Mouse (Mus musculus) hindbrain, embryonic 14.5 days (tissue): ENCODE data around the gene Slc29a3. TPM values are rescaled to one million over a fixed set of nuclear protein-coding genes. Genes with fewer than 3 reads are reported as not detected.

Experiments used
- ATAC-seq: fragments of 200-750 bp; cut with Nextera tagmentation; 2 replicates; pipeline ENCODE4 v1.8.0; 2017; ENCODE audit warnings: moderate number of reproducible peaks, mild to moderate bottlenecking, moderate TSS enrichment, moderate library complexity; ENCODE audit not compliant: low FRiP score
- DNase-seq: peaks from one replicate; pipeline ENCODE4 v3.0.0-alpha.2; 2015; ENCODE audit warnings: low spot score
- H3K27ac ChIP-seq: fragments of 300-500 bp; sonication (generic); 2 replicates; pipeline ENCODE4 v1.5.1; 2014; ENCODE audit warnings: mild to moderate bottlenecking, moderate library complexity
- H3K27me3 ChIP-seq: fragments of 300-500 bp; sonication (generic); 2 replicates; pipeline ENCODE4 v1.6.1; 2014; ENCODE audit warnings: mild to moderate bottlenecking, low read length, mixed read lengths; ENCODE audit not compliant: control insufficient read depth, insufficient read depth
- H3K36me3 ChIP-seq: fragments of 300-500 bp; sonication (generic); replicated peaks from 2 replicates; pipeline ENCODE4 v1.6.1; 2014; ENCODE audit not compliant: control insufficient read depth, insufficient read depth
- H3K4me1 ChIP-seq: fragments of 300-500 bp; sonication (generic); replicated peaks from 2 replicates; pipeline ENCODE4 v1.6.1; 2014; ENCODE audit warnings: antibody characterized with exemption, low read length, mixed read lengths; ENCODE audit not compliant: control insufficient read depth, insufficient read depth
- H3K4me2 ChIP-seq: fragments of 300-500 bp; sonication (generic); replicated peaks from 2 replicates; pipeline ENCODE4 v1.6.1; 2014; ENCODE audit warnings: mild to moderate bottlenecking, moderate library complexity
- H3K4me3 ChIP-seq: fragments of 300-500 bp; sonication (generic); replicated peaks from 2 replicates; pipeline ENCODE4 v1.5.1; 2014; ENCODE audit warnings: mild to moderate bottlenecking, low read length
- H3K9ac ChIP-seq: fragments of 300-500 bp; sonication (generic); 2 replicates; pipeline ENCODE4 v1.6.1; 2014
- H3K9me3 ChIP-seq: fragments of 300-500 bp; sonication (generic); 2 replicates; pipeline ENCODE4 v1.6.1; 2016; ENCODE audit warnings: low read length; ENCODE audit not compliant: control insufficient read depth
- WGBS: fragments of 180-500 bp; shearing (Covaris S2); extraction: QIAGEN DNeasy Blood & Tissue Kit; methylation state at CpG from one replicate; pipeline ENCODE4 v1.1.7; 2014; 5-methylcytosine and 5-hydroxymethylcytosine counted together
- polyA plus RNA-seq: library from polyadenylated mRNA; unstranded; fragments of >200 nt; fragmentation: Nextera tagmentation; extraction: Ambion mirVana; gene quantifications from 2 replicates; pipeline ENCODE4 v1.2.1, GENCODE M21; 2014

The Slc29a3 gene
- polyA plus RNA-seq, 1 experiment from 2014 or later: 8.9 TPM

DNA sequence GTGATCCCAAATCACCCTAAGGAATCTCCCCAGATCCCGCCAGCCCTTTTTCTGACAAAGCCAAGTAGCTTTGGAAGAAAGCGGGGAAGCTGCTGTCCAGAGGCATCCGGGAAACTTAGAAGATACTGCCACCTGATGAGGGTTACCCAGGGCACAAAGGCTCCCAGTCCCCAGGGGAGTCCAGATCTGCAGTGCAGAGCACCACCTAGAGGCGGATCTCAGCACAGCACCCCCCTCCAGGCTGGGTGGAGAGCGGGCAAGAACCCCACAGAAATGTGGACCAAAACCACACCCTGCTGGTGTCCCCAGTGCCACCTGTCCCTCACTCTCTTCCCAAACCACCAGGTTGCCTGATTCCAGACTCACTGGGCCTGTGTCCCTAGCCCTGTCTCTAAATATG is 55.6 kb downstream of the Slc29a3 start:
- no peak overlapping the region for H3K4me3 ChIP-seq
- no peak for ATAC-seq
- H3K9me3 ChIP-seq: no peaks in the 10 kb centered on the region
- H3K4me2 ChIP-seq: no peak overlapping the region
- no peak overlapping the region for H3K9ac ChIP-seq
- peak; percentile 64 for DNase-seq
- H3K27me3 ChIP-seq: no peaks in the 10 kb centered on the region
- 21% methylated on average over 5 of the region's 5 CpGs for WGBS
- H3K27ac ChIP-seq: no peak overlapping the region
- H3K36me3 ChIP-seq: no peaks in the 10 kb centered on the region
- H3K4me1 ChIP-seq: 0 out of 2 replicates have a peak, but pooled peaks cover under 1% of the 10 kb centered on the region

DNA sequence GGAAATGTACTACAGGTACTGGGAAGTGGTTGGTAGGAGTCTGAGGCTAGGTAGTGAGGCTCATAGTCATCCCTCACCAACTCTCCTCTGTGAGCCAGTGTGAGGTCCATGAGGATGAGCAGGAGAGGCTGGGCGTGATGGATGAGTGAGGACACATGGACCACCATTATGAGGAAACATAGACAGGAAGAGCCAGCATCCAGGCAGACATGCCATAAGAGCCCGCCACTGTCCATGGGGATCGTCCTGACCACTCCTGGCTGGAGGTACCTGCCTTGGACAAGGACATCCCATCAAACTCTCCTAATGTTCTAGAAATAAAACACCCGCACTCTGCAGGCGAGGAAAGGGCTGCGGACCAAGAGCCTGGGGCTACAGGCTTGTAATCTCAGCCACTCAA is 56.2 kb downstream of the Slc29a3 start, which contains the start of gene Cdh23:
Gene Cdh23 (minus strand): TSS at position 101 of the 400 bp plus-strand sequence.
- Histone ChIP-seq H3K36me3 (no peaks in the 10 kb centered on the region), H3K4me1 (0 out of 2 replicates have a peak, but pooled peaks cover 6% of the 10 kb centered on the region), H3K27me3 (no peaks in the 10 kb centered on the region), H3K4me3 (no peak within 1 kb of the TSS), H3K4me2 (no peak within 1 kb of the TSS), H3K9ac (no peak within 1 kb of the TSS), H3K9me3 (no peaks in the 10 kb centered on the region), H3K27ac (no peak within 1 kb of the TSS)
- DNase-seq: no peak
- ATAC-seq: no peak
- 95% methylated on average over 6 of the region's 6 CpGs for WGBS

DNA sequence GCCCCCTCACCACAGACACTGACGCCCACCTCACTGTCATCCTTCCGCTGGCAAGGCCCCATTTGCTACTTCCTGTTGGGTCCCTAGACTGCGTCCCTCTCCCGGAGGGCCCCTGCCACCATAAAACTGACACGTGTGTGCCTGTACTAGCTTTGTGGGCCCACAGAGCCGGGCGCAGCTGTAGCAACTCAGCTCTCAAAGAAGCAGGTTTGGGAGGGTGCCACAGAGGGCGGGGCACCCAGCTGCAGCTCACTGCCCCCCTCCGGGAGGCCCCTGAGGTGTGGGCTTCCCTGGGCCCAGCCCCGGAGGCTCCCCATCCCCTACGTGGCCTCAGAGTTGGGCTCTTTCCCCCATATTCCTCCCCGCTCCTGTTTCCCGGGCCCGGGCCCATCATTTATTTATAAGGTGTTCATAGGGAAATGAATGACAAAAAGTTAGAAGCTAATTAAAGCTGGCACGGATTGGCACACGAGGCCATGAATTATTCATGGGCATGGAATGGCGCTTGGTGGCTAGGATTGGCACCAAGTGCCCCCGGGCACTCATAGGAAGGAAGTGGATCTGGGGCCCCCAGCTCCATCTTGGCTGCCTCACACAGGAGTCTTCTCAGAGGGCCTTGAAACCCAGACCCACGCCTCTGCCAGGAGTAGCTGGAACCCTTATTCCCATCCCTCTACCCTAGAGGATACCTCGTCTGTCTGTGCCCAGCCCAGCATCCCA is 60.8 kb downstream of the Slc29a3 start:
- Histone ChIP-seq H3K9ac (no peak overlapping the region; the same call in 1 of the 2 replicates), H3K4me2 (no peak overlapping the region), H3K36me3 (no peaks in the 10 kb centered on the region), H3K4me3 (no peak overlapping the region), H3K27me3 (peaks cover 27% of the 10 kb centered on the region), H3K4me1 (peaks cover 8% of the 10 kb centered on the region; the same call in 1 of the 2 replicates), H3K9me3 (no peaks in the 10 kb centered on the region), H3K27ac (no peak overlapping the region)
- DNase-seq (peak; percentile 36), ATAC-seq (peak; percentile 29; the same call in 1 of the 2 replicates)
- 66% methylated on average over 20 of the region's 20 CpGs for WGBS

DNA sequence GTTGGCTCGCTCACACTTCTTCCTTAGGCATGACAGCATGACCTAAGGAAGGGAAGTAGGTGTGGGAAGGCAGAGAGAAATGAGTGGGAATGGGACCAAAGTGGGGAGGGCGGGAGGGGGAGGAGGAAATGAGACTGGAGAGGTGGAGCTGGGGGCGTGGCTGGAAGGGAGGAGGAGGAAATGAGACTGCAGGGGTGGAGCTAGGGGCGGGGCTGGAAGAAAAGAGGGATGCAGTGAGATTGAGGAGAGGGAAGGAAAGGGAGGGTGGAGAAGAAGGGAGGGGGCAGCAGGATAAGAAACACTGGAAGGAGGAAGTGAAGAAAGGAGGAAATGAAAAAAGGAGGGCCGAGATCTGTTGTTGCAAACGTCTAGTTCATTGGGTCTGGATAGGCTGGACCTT is 61.6 kb downstream of the Slc29a3 start:
- Histone ChIP-seq H3K9me3 (no peaks in the 10 kb centered on the region), H3K9ac (no peak overlapping the region), H3K4me1 (peaks cover 16% of the 10 kb centered on the region), H3K27me3 (peaks cover 36% of the 10 kb centered on the region), H3K4me2 (no peak overlapping the region), H3K27ac (no peak overlapping the region), H3K4me3 (no peak overlapping the region), H3K36me3 (no peaks in the 10 kb centered on the region)
- DNase-seq (no peak), ATAC-seq (no peak)
- WGBS: 61% methylated on average over 6 of the region's 6 CpGs

DNA sequence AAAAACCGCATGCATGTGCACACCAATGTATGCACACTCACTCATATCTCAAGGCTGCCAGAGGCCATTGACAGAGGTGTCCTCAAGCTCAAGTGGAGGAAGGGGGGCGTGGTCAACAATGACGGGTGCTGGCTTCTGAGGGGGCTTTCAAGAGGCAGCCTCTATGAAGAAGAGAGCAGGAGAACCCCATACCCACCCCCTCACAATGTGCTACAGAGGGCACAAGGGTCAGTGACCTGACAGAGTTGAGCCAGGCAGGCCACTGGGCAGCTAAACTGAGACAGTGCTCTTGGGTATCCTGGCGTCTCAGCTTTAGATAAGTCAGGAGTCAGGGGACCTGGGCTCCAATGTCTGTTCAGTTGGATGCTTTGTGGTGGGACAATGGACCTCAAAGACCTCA is 63.2 kb downstream of the Slc29a3 start:
- Histone ChIP-seq H3K4me1 (peaks cover 17% of the 10 kb centered on the region), H3K36me3 (no peaks in the 10 kb centered on the region), H3K27me3 (peaks cover 52% of the 10 kb centered on the region), H3K9me3 (no peaks in the 10 kb centered on the region), H3K4me2 (no peak overlapping the region), H3K27ac (no peak overlapping the region), H3K4me3 (no peak overlapping the region), H3K9ac (no peak overlapping the region)
- ATAC-seq (no peak), DNase-seq (no peak)
- WGBS: 74% methylated on average over 4 of the region's 4 CpGs

DNA sequence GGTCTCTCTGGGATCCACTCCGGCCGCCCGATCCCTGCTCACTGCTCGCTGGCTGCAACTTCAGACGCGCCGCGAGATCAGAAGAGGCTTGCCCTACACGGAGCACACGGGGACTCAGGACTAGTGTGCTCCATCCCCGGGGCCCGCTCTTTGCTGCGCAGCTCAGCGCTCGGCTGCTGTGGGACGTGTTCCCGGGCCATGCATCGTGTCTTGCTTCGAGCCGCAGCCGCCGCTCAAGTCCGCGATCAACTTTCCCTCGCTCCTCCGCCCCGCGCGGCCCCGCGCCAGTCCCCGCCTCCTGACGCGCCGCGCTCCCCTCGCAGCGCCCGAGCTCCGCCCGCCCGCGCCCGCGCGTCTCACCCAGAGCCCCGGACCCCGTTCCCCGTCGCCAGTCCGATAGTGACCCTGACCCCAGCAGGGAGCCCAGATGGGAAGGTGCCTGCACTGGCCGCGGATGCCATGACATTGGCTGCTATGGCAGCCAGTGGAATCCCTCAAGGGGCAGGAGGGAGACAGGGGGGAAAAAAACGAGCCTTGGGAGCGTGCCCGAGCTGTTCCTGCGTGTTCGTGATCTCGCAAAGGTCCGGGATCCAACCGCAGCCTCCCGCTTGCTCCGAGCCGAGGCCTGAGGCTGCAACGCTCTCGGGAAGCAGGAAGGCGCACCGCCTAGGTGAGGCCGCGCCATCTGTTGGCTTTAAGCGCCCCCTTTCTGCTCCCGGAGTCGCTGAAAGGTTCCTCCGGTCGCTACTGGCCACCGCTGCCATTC is 65.4 kb downstream of the Slc29a3 start:
- peak overlapping the region; percentile 100 for H3K4me2 ChIP-seq
- H3K9me3 ChIP-seq: no peaks in the 10 kb centered on the region
- no peaks in the 10 kb centered on the region for H3K36me3 ChIP-seq
- H3K9ac ChIP-seq: peak overlapping the region; percentile 79
- peak overlapping the region; percentile 68 for H3K4me3 ChIP-seq
- DNase-seq (peak; percentile 76), ATAC-seq (peak; percentile 76)
- H3K4me1 ChIP-seq: peaks cover 17% of the 10 kb centered on the region
- peaks cover 61% of the 10 kb centered on the region for H3K27me3 ChIP-seq
- no peak overlapping the region for H3K27ac ChIP-seq
- WGBS: under 1% methylated on average over 67 of the region's 76 CpGs

DNA sequence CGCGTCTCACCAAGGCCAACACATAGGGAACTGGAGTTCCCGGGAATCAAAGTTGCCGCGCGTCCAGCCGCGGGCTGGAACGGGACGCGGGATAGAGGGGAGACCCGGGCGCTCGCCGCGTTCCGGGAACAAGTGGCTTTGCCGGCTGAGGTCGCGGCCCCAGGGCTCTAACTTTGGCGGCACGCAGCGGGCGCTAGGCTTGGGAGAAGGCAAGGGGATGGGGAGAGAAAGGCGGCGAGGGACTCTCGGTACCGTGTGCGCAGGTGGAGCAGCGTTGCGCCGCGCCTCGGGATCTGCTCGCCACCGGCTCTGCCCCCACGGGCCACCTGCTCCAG is 66.0 kb downstream of the Slc29a3 start:
- Histone ChIP-seq H3K27ac (no peak overlapping the region), H3K4me1 (peaks cover 13% of the 10 kb centered on the region), H3K4me3 (peak overlapping the region; percentile 68), H3K27me3 (peaks cover 61% of the 10 kb centered on the region), H3K4me2 (peak overlapping the region; percentile 100), H3K36me3 (no peaks in the 10 kb centered on the region), H3K9ac (peak overlapping the region; percentile 79), H3K9me3 (no peaks in the 10 kb centered on the region)
- WGBS: under 1% methylated on average over 37 of the region's 37 CpGs
- DNase-seq: no peak
- ATAC-seq: no peak; the same call in 1 of the 2 replicates

DNA sequence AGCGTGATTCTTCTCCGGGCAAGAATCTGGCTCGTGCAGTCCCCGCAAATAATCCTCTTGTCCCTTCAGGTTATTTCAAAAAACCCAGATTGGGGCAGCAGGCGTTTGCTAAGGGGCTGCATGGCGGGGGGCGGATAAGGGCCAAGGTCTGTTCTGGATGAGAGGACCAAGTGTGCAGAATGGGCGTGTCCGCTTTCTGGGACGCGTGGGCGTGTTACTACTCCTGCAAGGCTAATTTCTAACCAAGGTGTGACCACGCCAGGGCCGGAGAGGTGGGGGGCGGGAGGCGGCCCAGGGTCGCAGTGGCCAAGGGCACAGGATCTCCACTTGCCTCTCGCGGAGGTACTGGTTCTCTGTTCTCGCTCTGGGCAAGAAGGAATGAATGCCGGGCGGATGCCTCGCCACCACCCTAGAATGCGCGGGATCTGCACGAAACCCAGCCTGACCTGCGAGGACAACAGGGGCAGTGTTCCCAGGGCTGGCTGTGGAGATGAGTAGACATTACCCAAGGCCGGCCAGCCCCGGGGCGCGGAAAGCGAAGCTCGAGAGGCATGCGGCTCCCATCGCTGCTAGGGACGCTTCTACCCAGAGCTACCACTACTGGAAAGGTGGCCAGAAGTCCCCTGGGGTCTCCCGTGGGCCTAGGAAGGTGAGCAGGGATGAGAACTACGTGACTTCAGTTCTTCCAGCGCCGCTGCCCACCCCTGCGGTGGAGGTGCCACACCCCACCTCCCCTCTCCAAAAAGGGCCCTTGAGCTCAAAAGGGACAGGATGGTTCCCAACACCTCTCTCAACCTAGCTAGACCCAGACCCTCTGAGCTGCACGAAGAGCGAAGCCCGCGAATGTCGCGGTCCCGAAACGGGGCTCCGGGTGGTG is 66.6 kb downstream of the Slc29a3 start:
- Histone ChIP-seq H3K27ac (no peak overlapping the region), H3K4me3 (peak overlapping the region; percentile 68), H3K36me3 (no peaks in the 10 kb centered on the region), H3K4me1 (peaks cover 12% of the 10 kb centered on the region), H3K9me3 (no peaks in the 10 kb centered on the region), H3K9ac (no peak overlapping the region), H3K4me2 (peak overlapping the region; percentile 100), H3K27me3 (peaks cover 61% of the 10 kb centered on the region)
- WGBS: 8% methylated on average over 48 of the region's 50 CpGs
- no peak for ATAC-seq
- no peak for DNase-seq

DNA sequence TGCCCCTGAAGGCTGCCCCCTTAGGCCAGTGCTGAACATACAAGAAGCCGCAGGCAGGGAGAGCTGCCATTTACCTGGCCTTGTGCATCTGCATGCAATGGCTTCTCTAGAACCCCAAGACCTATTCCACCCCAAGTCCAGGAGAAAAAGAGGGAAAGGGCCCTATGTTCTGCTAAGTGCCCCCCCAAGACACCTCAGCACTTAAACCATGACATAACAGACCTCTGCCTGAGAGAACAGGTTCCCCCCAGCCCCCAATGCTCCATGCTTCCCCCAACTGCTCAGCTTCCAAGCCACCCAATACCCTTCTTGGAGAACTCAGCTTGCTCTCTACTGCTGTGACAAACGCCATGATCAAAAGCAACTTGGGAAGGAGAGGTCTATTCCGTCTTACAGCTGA is 73.7 kb downstream of the Slc29a3 start:
- 92% methylated on average over 3 of the region's 3 CpGs for WGBS
- Histone ChIP-seq H3K9me3 (no peaks in the 10 kb centered on the region), H3K9ac (no peak overlapping the region)

More for the DNA sequence above, 73.7 kb downstream of the Slc29a3 start:
- H3K27ac ChIP-seq: no peak overlapping the region
- no peak overlapping the region for H3K4me3 ChIP-seq
- H3K36me3 ChIP-seq: no peaks in the 10 kb centered on the region
- no peaks in the 10 kb centered on the region for H3K4me1 ChIP-seq
- peaks cover 5% of the 10 kb centered on the region for H3K27me3 ChIP-seq
- no peak for DNase-seq
- ATAC-seq: no peak
- H3K4me2 ChIP-seq: no peak overlapping the region
